8 mouse cellular contexts compared by ENCODE assay signal in genomic region chr19:47264322-47265092, GRCm38 (mm10).
DNase-seq lines count a peak whose midpoint lies in the region; ATAC-seq and TF ChIP-seq lines count a peak whose summit lies in the region.

No protein-coding gene starts in this region.

- ATAC-seq in embryonic facial prominence, embryonic 12.5 days (ENCODE audit: insufficient number of reproducible peaks, insufficient read depth, low FRiP score, low TSS enrichment): peak; percentile 31; the same call in 1 of the 2 replicates
- no peak for ATAC-seq in activated CD4-positive, CD25-positive, alpha-beta regulatory T cell, adult 4 months

- H3K27me3 ChIP-seq in embryonic facial prominence, embryonic 12.5 days: no peaks in the 10 kb centered on the region

- 0 out of 2 replicates have a peak, but pooled peaks have one; percentile 3 for TF ChIP-seq POLR2A in lung, adult 2 months (IDR thresholded peaks at IDR 0.05; ENCODE audit: borderline replicate concordance, extremely low read depth, low read depth, low read length)

- 47% methylated on average over 11 of the region's 11 CpGs for WGBS in embryonic facial prominence, embryonic 12.5 days
- WGBS in lung, adult 2 months: 48% methylated on average over 11 of the region's 11 CpGs

- H3K4me1 ChIP-seq in ES-E14 (ENCODE audit: control insufficient read depth in 2 of 2, insufficient read depth in 2 of 2, low read length in 2 of 2, poor library complexity in 1 of 2): peaks cover 0 to 6% of the 10 kb centered on the region in 2 experiments; a peak in 1 of 4 replicates
- H3K4me1 ChIP-seq in embryonic facial prominence, embryonic 12.5 days: no peaks in the 10 kb centered on the region
- peaks cover 9% of the 10 kb centered on the region for H3K4me1 ChIP-seq in lung, adult 2 months (ENCODE audit: control insufficient read depth, insufficient read depth, low read length)

- intact Hi-C loops in heart, postnatal 10 days (cut with DNase I): loop anchor here (1.0 kb wide), 1 partner anchor 74 kb away; no protein-coding TSS in a partner anchor

- no peak overlapping the region for H3K4me3 ChIP-seq in ES-E14 (ENCODE audit: insufficient read depth in 1 of 2, low read depth in 1 of 2, low read length in 2 of 2, poor library complexity in 1 of 2, severe bottlenecking in 1 of 2)
- H3K4me3 ChIP-seq in embryonic facial prominence, embryonic 12.5 days: no peak overlapping the region
- H3K4me3 ChIP-seq in lung, adult 2 months (replicated peaks; ENCODE audit: extremely low read depth, low read depth, low read length): no peak overlapping the region

- no peaks in the 10 kb centered on the region for H3K9me3 ChIP-seq in ES-E14 (ENCODE audit: control insufficient read depth, insufficient read depth, low read depth, low read length)
- H3K9me3 ChIP-seq in embryonic facial prominence, embryonic 12.5 days: no peaks in the 10 kb centered on the region

- H3K9ac ChIP-seq in ES-E14 (ENCODE audit: insufficient read depth, low read depth, low read length, poor library complexity, severe bottlenecking): no peak overlapping the region
- no peak overlapping the region for H3K9ac ChIP-seq in embryonic facial prominence, embryonic 12.5 days

- in situ Hi-C loops in ES-E14 (cut with MboI; ENCODE audit: low sequenced_read_pairs in 2 of 2, unreplicated experiment in 2 of 2): loop anchor here in 1 of 2 experiments (5.0 kb wide), 2 partner anchors 73 to 238 kb away; no protein-coding TSS in a partner anchor

- peak; percentile 96 for TF ChIP-seq CTCF in lung, adult 2 months (IDR thresholded peaks at IDR 0.05; ENCODE audit: insufficient read depth, low read length)

- no peak overlapping the region for H3K4me2 ChIP-seq in embryonic facial prominence, embryonic 12.5 days (replicated peaks)

- H3K36me3 ChIP-seq in ES-E14 (ENCODE audit: control insufficient read depth, insufficient read depth, low read length, poor library complexity, severe bottlenecking): peaks cover 8% of the 10 kb centered on the region; the same call in 1 of the 2 replicates
- peaks cover 44% of the 10 kb centered on the region for H3K36me3 ChIP-seq in embryonic facial prominence, embryonic 12.5 days

- no peak overlapping the region for H3K27ac ChIP-seq in ES-E14 (ENCODE audit: insufficient read depth, low read depth, low read length, poor library complexity, severe bottlenecking)
- H3K27ac ChIP-seq in embryonic facial prominence, embryonic 12.5 days: no peak overlapping the region

- DNase-seq in ES-E14 (ENCODE audit: low read depth, low spot score): peak; percentile 77
- DNase-seq in adrenal gland, postnatal 25 days: peak; percentile 76
- peak; percentile 81 to 89 for DNase-seq in heart, postnatal 10 days
- peak; percentile 77 to 87 for DNase-seq in kidney, postnatal 25 days
- DNase-seq in lung, adult 2 months: peak; percentile 71
- DNase-seq in ovary, adult 18-20 months (ENCODE audit: low spot score): peak; percentile 38

TF ChIP-seq in ES-E14, 5 proteins besides CTCF, POLR2A, EP300 and RAD21:
- TF ChIP-seq MAFK (IDR thresholded peaks at IDR 0.05; ENCODE audit: insufficient read depth, low read depth, low read length) (no peak), HCFC1 (IDR thresholded peaks at IDR 0.05; ENCODE audit: borderline replicate concordance, insufficient read depth, low read length) (no peak), ZC3H11A (IDR thresholded peaks at IDR 0.05; ENCODE audit: borderline replicate concordance, low read depth, low read length) (peak; percentile 77; the same call in 1 of the 2 replicates)
TF ChIP-seq in ES-E14: peak in this region for 1.
